Mouse (Mus musculus): ENCODE data around the gene Fzd9. TPM values are rescaled to one million over a fixed set of nuclear protein-coding genes. Genes with fewer than 3 reads are reported as not detected.

Fzd9 gene
- total and polyA plus RNA-seq, 3 experiments, result not detected

- H3K4me2 ChIP-seq (ENCODE audit: insufficient read depth, low read depth, poor library complexity, severe bottlenecking), result no peak overlapping the region
- no peaks in the 10 kb centered on the region for H3K36me3 ChIP-seq (replicated peaks in 1 of 2; ENCODE audit: control insufficient read depth in 1 of 2, insufficient read depth in 1 of 2, low read length in 1 of 2)
- peaks cover 11% of the 10 kb centered on the region for H3K9me3 ChIP-seq (replicated peaks; ENCODE audit: low read length)
- no peak for DNase-seq (ENCODE audit: extremely low read depth)
- no peak overlapping the region for H3K27ac ChIP-seq (ENCODE audit: insufficient read depth, low read depth)
- H3K4me1 ChIP-seq (ENCODE audit: control insufficient read depth in 1 of 2, insufficient read depth in 2 of 2), result no peaks in the 10 kb centered on the region
- in situ Hi-C loops (cut with MboI; ENCODE audit: low pct_ligation_motif_present, low pct_unique_long_range_greater_than_20kb, low sequenced_read_pairs), result no loop called here
- H3K4me3 ChIP-seq (replicated peaks in 1 of 3; ENCODE audit: low read depth in 2 of 3, low read length in 2 of 3, poor library complexity in 1 of 3), result no peak overlapping the region
- dilution Hi-C loops (cut with MboI; ENCODE audit: extremely low pct_ligation_motif_present, extremely low pct_unique_long_range_greater_than_20kb, low sequenced_read_pairs), result no loop called here
- no peak overlapping the region for H3K9ac ChIP-seq (ENCODE audit: insufficient read depth, low read depth)
- TF ChIP-seq KAT2A (IDR thresholded peaks at IDR 0.05; ENCODE audit: insufficient replicate concordance, low read length), result no peak
- no peak for TF ChIP-seq ZNF384 (IDR thresholded peaks at IDR 0.05; ENCODE audit: low read depth, low read length)
- TF ChIP-seq BHLHE40 (IDR thresholded peaks at IDR 0.05; ENCODE audit: low read depth, low read length), result no peak
- no peak for TF ChIP-seq POLR2A (IDR thresholded peaks at IDR 0.05; ENCODE audit: low read depth, low read length)
- TF ChIP-seq TCF12 (IDR thresholded peaks at IDR 0.05; ENCODE audit: low read depth, low read length), result no peak
- TF ChIP-seq USF1 (IDR thresholded peaks at IDR 0.05; ENCODE audit: low read depth, low read length), result no peak
- no peak for TF ChIP-seq MXI1 (IDR thresholded peaks at IDR 0.05; ENCODE audit: low read depth, low read length)
- TF ChIP-seq POLR2AphosphoS2 (IDR thresholded peaks at IDR 0.05; ENCODE audit: low read depth, low read length), result no peak
- no peak for TF ChIP-seq JUND (conservative IDR thresholded peaks at IDR 0.05; ENCODE audit: low read depth, low read length)
- TF ChIP-seq ZC3H11A (IDR thresholded peaks at IDR 0.05; ENCODE audit: low read depth, low read length), result no peak
- TF ChIP-seq CHD2 (IDR thresholded peaks at IDR 0.05; ENCODE audit: low read length), result no peak
- TF ChIP-seq MYC (IDR thresholded peaks at IDR 0.05; ENCODE audit: low read depth, low read length), result no peak
- no peak for TF ChIP-seq MAX (IDR thresholded peaks at IDR 0.05; ENCODE audit: low read length)
- TF ChIP-seq PAX5 (IDR thresholded peaks at IDR 0.05; ENCODE audit: low read length), result no peak
- TF ChIP-seq MAFK (IDR thresholded peaks at IDR 0.05; ENCODE audit: insufficient replicate concordance, low read length), result no peak
- TF ChIP-seq TBP (conservative IDR thresholded peaks at IDR 0.05; ENCODE audit: low read depth, low read length), result no peak
- no peak for TF ChIP-seq RCOR1 (conservative IDR thresholded peaks at IDR 0.05; ENCODE audit: low read depth, low read length)
- no peak for TF ChIP-seq CTCF (conservative IDR thresholded peaks at IDR 0.05 in 1 of 2, IDR thresholded peaks at IDR 0.05 in 1 of 2; ENCODE audit: low read depth in 2 of 2, low read length in 2 of 2)
- no peaks in the 10 kb centered on the region for H3K79me2 ChIP-seq (replicated peaks; ENCODE audit: control insufficient read depth, extremely low read depth, insufficient read depth, poor library complexity, severe bottlenecking)
- H3K27me3 ChIP-seq (replicated peaks), result peaks cover 11% of the 10 kb centered on the region
These were observed 7.5 kb upstream of the Fzd9 start for GRCm38 (mm10) chr5:135258280-135259150.

- DNase-seq (ENCODE audit: extremely low read depth), result no peak
- no peak overlapping the region for H3K4me2 ChIP-seq (ENCODE audit: insufficient read depth, low read depth, poor library complexity, severe bottlenecking)
- H3K27me3 ChIP-seq (replicated peaks), result peaks cover 10% of the 10 kb centered on the region
These were observed 6.5 kb upstream of the Fzd9 start for GRCm38 (mm10) chr5:135257559-135257958.

More at GRCm38 (mm10) chr5:135257559-135257958, 6.5 kb upstream of the Fzd9 start:
- dilution Hi-C loops (cut with MboI; ENCODE audit: extremely low pct_ligation_motif_present, extremely low pct_unique_long_range_greater_than_20kb, low sequenced_read_pairs), result no loop called here
- Histone ChIP-seq H3K4me1 (ENCODE audit: control insufficient read depth in 1 of 2, insufficient read depth in 2 of 2) (no peaks in the 10 kb centered on the region), H3K79me2 (replicated peaks; ENCODE audit: control insufficient read depth, extremely low read depth, insufficient read depth, poor library complexity, severe bottlenecking) (no peaks in the 10 kb centered on the region), H3K36me3 (replicated peaks in 1 of 2; ENCODE audit: control insufficient read depth in 1 of 2, insufficient read depth in 1 of 2, low read length in 1 of 2) (no peaks in the 10 kb centered on the region), H3K27ac (ENCODE audit: insufficient read depth, low read depth) (no peak overlapping the region), H3K9me3 (replicated peaks; ENCODE audit: low read length) (peaks cover 11% of the 10 kb centered on the region), H3K4me3 (replicated peaks in 1 of 3; ENCODE audit: low read depth in 2 of 3, low read length in 2 of 3, poor library complexity in 1 of 3) (no peak overlapping the region), H3K9ac (ENCODE audit: insufficient read depth, low read depth) (no peak overlapping the region)
- in situ Hi-C loops (cut with MboI; ENCODE audit: low pct_ligation_motif_present, low pct_unique_long_range_greater_than_20kb, low sequenced_read_pairs), result no loop called here
- TF ChIP-seq POLR2AphosphoS2 (IDR thresholded peaks at IDR 0.05; ENCODE audit: low read depth, low read length) (no peak), CTCF (conservative IDR thresholded peaks at IDR 0.05 in 1 of 2, IDR thresholded peaks at IDR 0.05 in 1 of 2; ENCODE audit: low read depth in 2 of 2, low read length in 2 of 2) (0 out of 4 replicates have a peak, but pooled peaks of 1 of the 2 experiments have one; percentile 3), ZKSCAN1 (IDR thresholded peaks at IDR 0.05; ENCODE audit: borderline replicate concordance, low read depth, low read length) (no peak)
